Mouse (Mus musculus): ENCODE results near the gene Mllt10.

The Mllt10 gene

GRCm38 (mm10) chr2:18195691-18196396 is 140.8 kb downstream of the Mllt10 start:
- DNase-seq (ENCODE audit: low spot score in 2 of 2), result peak in 1 of 2 experiments; percentile 27

GRCm38 (mm10) chr2:18201820-18202462 is 146.9 kb downstream of the Mllt10 start:
- no peak for DNase-seq (ENCODE audit: low spot score in 2 of 2)

GRCm38 (mm10) chr2:18202923-18203322 is 147.9 kb downstream of the Mllt10 start:
- no peak for DNase-seq (ENCODE audit: low spot score in 2 of 2)

GRCm38 (mm10) chr2:18205118-18205517 is 150.1 kb downstream of the Mllt10 start:
- DNase-seq (ENCODE audit: low spot score in 2 of 2), result peak; percentile 48 to 62

- DNase-seq (ENCODE audit: low spot score in 2 of 2), result no peak
Measured at GRCm38 (mm10) chr2:18206811-18207210, 151.8 kb downstream of the Mllt10 start.

GRCm38 (mm10) chr2:18208578-18208977 is 153.5 kb downstream of the Mllt10 start:
- DNase-seq (ENCODE audit: low spot score in 2 of 2), result no peak

GRCm38 (mm10) chr2:18209211-18209823 is 154.3 kb downstream of the Mllt10 start:
- no peak for DNase-seq (ENCODE audit: low spot score in 2 of 2)

GRCm38 (mm10) chr2:18209948-18210347 is 154.9 kb downstream of the Mllt10 start:
- no peak for DNase-seq (ENCODE audit: low spot score in 2 of 2)

GRCm38 (mm10) chr2:18214031-18214430 is 159.0 kb downstream of the Mllt10 start:
- DNase-seq (ENCODE audit: low spot score in 2 of 2), result no peak

GRCm38 (mm10) chr2:18217867-18218266 is 162.8 kb downstream of the Mllt10 start:
- no peak for DNase-seq (ENCODE audit: low spot score in 2 of 2)

- DNase-seq (ENCODE audit: low spot score in 2 of 2), result no peak
Measured at GRCm38 (mm10) chr2:18218500-18218899, 163.5 kb downstream of the Mllt10 start.

GRCm38 (mm10) chr2:18219136-18219535 is 164.1 kb downstream of the Mllt10 start:
- no peak for DNase-seq (ENCODE audit: low spot score in 2 of 2)

GRCm38 (mm10) chr2:18219569-18219968 is 164.5 kb downstream of the Mllt10 start:
- no peak for DNase-seq (ENCODE audit: low spot score in 2 of 2)

GRCm38 (mm10) chr2:18228486-18229062 is 173.5 kb downstream of the Mllt10 start:
- DNase-seq (ENCODE audit: low spot score in 2 of 2), result no peak

- no peak for DNase-seq (ENCODE audit: low spot score in 2 of 2)
Measured at GRCm38 (mm10) chr2:18229279-18229678, 174.2 kb downstream of the Mllt10 start.

GRCm38 (mm10) chr2:18231143-18231542 is 176.1 kb downstream of the Mllt10 start:
- no peak for DNase-seq (ENCODE audit: low spot score in 2 of 2)

GRCm38 (mm10) chr2:18232883-18233567 is 178.0 kb downstream of the Mllt10 start:
- no peak for DNase-seq (ENCODE audit: low spot score in 2 of 2)

- DNase-seq (ENCODE audit: low spot score in 2 of 2), result no peak
Measured at GRCm38 (mm10) chr2:18235524-18235923, 180.5 kb downstream of the Mllt10 start.

GRCm38 (mm10) chr2:18249224-18249623 is 194.2 kb downstream of the Mllt10 start:
- no peak for DNase-seq (ENCODE audit: low spot score in 2 of 2)
